Mouse (Mus musculus) midbrain, embryonic 14.5 days (tissue): ENCODE measurements at regions not wholly inside any gene's neighbourhood (a gene's known extent, or its start where the extent isn't known, plus 50 kb on each side); places are given as distances from the start of the nearest gene placed in this dataset.

ENCODE experiments used
- ATAC-seq: fragments of 200-750 bp; cut with Nextera tagmentation; 2 replicates; pipeline ENCODE4 v1.8.0; 2017; ENCODE audit warnings: moderate number of reproducible peaks, moderate library complexity; ENCODE audit not compliant: low FRiP score, low TSS enrichment
- DNase-seq: peaks from one replicate; pipeline ENCODE4 v3.0.0-alpha.2; 2015
- H3K27ac ChIP-seq: fragments of 300-500 bp; sonication (generic); replicated peaks from 2 replicates; pipeline ENCODE4 v1.5.1; 2014; ENCODE audit warnings: mild to moderate bottlenecking, low read depth, low read length, moderate library complexity
- H3K27me3 ChIP-seq: fragments of 300-500 bp; sonication (generic); 2 replicates; pipeline ENCODE4 v1.6.1; 2014; ENCODE audit warnings: low read length, control low read depth, mixed read lengths; ENCODE audit not compliant: control insufficient read depth, insufficient read depth
- H3K36me3 ChIP-seq: fragments of 300-500 bp; sonication (generic); 2 replicates; pipeline ENCODE4 v1.6.1; 2014; ENCODE audit warnings: low read length, control low read depth; ENCODE audit not compliant: control insufficient read depth, insufficient read depth
- H3K4me1 ChIP-seq: fragments of 300-500 bp; sonication (generic); 2 replicates; pipeline ENCODE4 v1.6.1; 2014; ENCODE audit warnings: mild to moderate bottlenecking, antibody characterized with exemption, low read length, control low read depth; ENCODE audit not compliant: control insufficient read depth, insufficient read depth
- H3K4me2 ChIP-seq: fragments of 300-500 bp; sonication (generic); 2 replicates; pipeline ENCODE4 v1.6.1; 2014; ENCODE audit warnings: mild to moderate bottlenecking, low read length, moderate library complexity
- H3K4me3 ChIP-seq: fragments of 300-500 bp; sonication (generic); replicated peaks from 2 replicates; pipeline ENCODE4 v1.5.1; 2014; ENCODE audit warnings: low read depth, low read length
- H3K9ac ChIP-seq: fragments of 300-500 bp; sonication (generic); replicated peaks from 2 replicates; pipeline ENCODE4 v1.6.1; 2014; ENCODE audit warnings: mild to moderate bottlenecking, low read length, moderate library complexity
- H3K9me3 ChIP-seq: fragments of 300-500 bp; sonication (generic); 2 replicates; pipeline ENCODE4 v1.6.1; 2016; ENCODE audit warnings: low read length, control low read depth, mixed read lengths; ENCODE audit not compliant: control insufficient read depth
- WGBS: fragments of 180-500 bp; shearing (Covaris S2); extraction: QIAGEN DNeasy Blood & Tissue Kit; methylation state at CpG from one replicate; pipeline ENCODE4 v1.1.7; 2014; 5-methylcytosine and 5-hydroxymethylcytosine counted together

- 45% methylated on average over 7 of the region's 7 CpGs for WGBS
Observed at GRCm38 (mm10) chr13:7374993-7375627, 726.5 kb upstream of the Pfkp start.

GRCm38 (mm10) chr13:7414342-7415287 lies 766.0 kb upstream of the Pfkp start:
- no peak overlapping the region for H3K4me2 ChIP-seq
- ATAC-seq = no peak
- no peaks in the 10 kb centered on the region for H3K27me3 ChIP-seq
- no peak overlapping the region for H3K9ac ChIP-seq
- H3K4me3 ChIP-seq = no peak overlapping the region
- WGBS = 28% methylated on average over 3 of the region's 3 CpGs
- no peaks in the 10 kb centered on the region for H3K36me3 ChIP-seq
- peak; percentile 56 for DNase-seq
- no peaks in the 10 kb centered on the region for H3K4me1 ChIP-seq
- no peaks in the 10 kb centered on the region for H3K9me3 ChIP-seq
- no peak overlapping the region for H3K27ac ChIP-seq

More at GRCm38 (mm10) chr13:7374993-7375627, 726.5 kb upstream of the Pfkp start:
- Histone ChIP-seq H3K27ac (no peak overlapping the region), H3K4me1 (no peaks in the 10 kb centered on the region), H3K9ac (0 out of 2 replicates have a peak overlapping the region, but pooled peaks have one; percentile 3), H3K9me3 (peaks cover 5% of the 10 kb centered on the region), H3K36me3 (no peaks in the 10 kb centered on the region), H3K4me2 (no peak overlapping the region), H3K27me3 (no peaks in the 10 kb centered on the region), H3K4me3 (no peak overlapping the region)
- ATAC-seq (no peak), DNase-seq (peak; percentile 38)

GRCm38 (mm10) chr13:7427750-7428149 lies 774.9 kb upstream of the Adarb2 start:
- ATAC-seq (no peak), DNase-seq (no peak)
- Histone ChIP-seq H3K27me3 (no peaks in the 10 kb centered on the region), H3K9me3 (no peaks in the 10 kb centered on the region), H3K4me3 (no peak overlapping the region), H3K36me3 (no peaks in the 10 kb centered on the region), H3K4me2 (no peak overlapping the region), H3K9ac (no peak overlapping the region), H3K27ac (no peak overlapping the region), H3K4me1 (no peaks in the 10 kb centered on the region)

GRCm38 (mm10) chr13:7429271-7429670 lies 773.4 kb upstream of the Adarb2 start:
- Histone ChIP-seq H3K4me1 (no peaks in the 10 kb centered on the region), H3K9ac (no peak overlapping the region), H3K4me2 (no peak overlapping the region), H3K27ac (no peak overlapping the region), H3K4me3 (no peak overlapping the region), H3K36me3 (no peaks in the 10 kb centered on the region), H3K9me3 (no peaks in the 10 kb centered on the region), H3K27me3 (no peaks in the 10 kb centered on the region)
- ATAC-seq (no peak), DNase-seq (no peak)
- 72% methylated on average over 3 of the region's 3 CpGs for WGBS

- Histone ChIP-seq H3K27ac (no peak overlapping the region), H3K4me1 (no peaks in the 10 kb centered on the region), H3K36me3 (no peaks in the 10 kb centered on the region), H3K9ac (no peak overlapping the region), H3K4me2 (no peak overlapping the region), H3K27me3 (no peaks in the 10 kb centered on the region), H3K9me3 (no peaks in the 10 kb centered on the region), H3K4me3 (no peak overlapping the region)
- ATAC-seq (no peak), DNase-seq (no peak)
- WGBS = 28% methylated on average over 2 of the region's 2 CpGs
Observed at GRCm38 (mm10) chr13:7451434-7452002, 751.1 kb upstream of the Adarb2 start.

- Histone ChIP-seq H3K9me3 (no peaks in the 10 kb centered on the region), H3K4me3 (no peak overlapping the region), H3K27me3 (no peaks in the 10 kb centered on the region), H3K36me3 (no peaks in the 10 kb centered on the region), H3K4me1 (no peaks in the 10 kb centered on the region), H3K4me2 (no peak overlapping the region), H3K9ac (no peak overlapping the region), H3K27ac (no peak overlapping the region)
- ATAC-seq (peak; percentile 66; the same call in 1 of the 2 replicates), DNase-seq (peak; percentile 59)
- 27% methylated on average over 4 of the region's 4 CpGs for WGBS
Observed at GRCm38 (mm10) chr13:7475661-7476060, 727.0 kb upstream of the Adarb2 start.

- H3K4me2 ChIP-seq = no peak overlapping the region
- no peaks in the 10 kb centered on the region for H3K36me3 ChIP-seq
- no peak for ATAC-seq
- no peaks in the 10 kb centered on the region for H3K27me3 ChIP-seq
- DNase-seq = no peak
- no peak overlapping the region for H3K9ac ChIP-seq
- H3K4me1 ChIP-seq = no peaks in the 10 kb centered on the region
- H3K27ac ChIP-seq = no peak overlapping the region
- no peak overlapping the region for H3K4me3 ChIP-seq
- no peaks in the 10 kb centered on the region for H3K9me3 ChIP-seq
Observed at GRCm38 (mm10) chr13:7518090-7518489, 684.6 kb upstream of the Adarb2 start.

- H3K4me1 ChIP-seq = no peaks in the 10 kb centered on the region
- H3K27ac ChIP-seq = no peak overlapping the region
- H3K27me3 ChIP-seq = no peaks in the 10 kb centered on the region
- H3K36me3 ChIP-seq = no peaks in the 10 kb centered on the region
- H3K4me3 ChIP-seq = no peak overlapping the region
- H3K4me2 ChIP-seq = no peak overlapping the region
- 65% methylated on average over 1 of the region's 1 CpGs for WGBS
- 0 out of 2 replicates have a peak, but pooled peaks cover 3% of the 10 kb centered on the region for H3K9me3 ChIP-seq
- ATAC-seq (no peak), DNase-seq (no peak)
- no peak overlapping the region for H3K9ac ChIP-seq
Observed at GRCm38 (mm10) chr13:7524436-7524835, 678.2 kb upstream of the Adarb2 start.
